Mouse (Mus musculus) forebrain, embryonic 13.5 days (tissue): ENCODE results near the gene Kansl1. TPM values are rescaled to one million over a fixed set of nuclear protein-coding genes. Genes with fewer than 3 reads are reported as not detected.

Experiments
- ATAC-seq: fragments of 200-750 bp; cut with Nextera tagmentation; 2 replicates; pipeline ENCODE4 v1.8.0; 2017
- H3K27ac ChIP-seq: fragments of 300-500 bp; sonication (generic); 2 replicates; pipeline ENCODE4 v1.5.1; 2015; ENCODE audit warnings: inconsistent platforms, mild to moderate bottlenecking, moderate library complexity
- H3K27me3 ChIP-seq: fragments of 300-500 bp; sonication (generic); 2 replicates; pipeline ENCODE4 v1.6.1; 2015; ENCODE audit warnings: mild to moderate bottlenecking, inconsistent platforms
- H3K36me3 ChIP-seq: fragments of 300-500 bp; sonication (generic); 2 replicates; pipeline ENCODE4 v1.6.1; 2015; ENCODE audit warnings: mild to moderate bottlenecking, inconsistent platforms; ENCODE audit not compliant: poor library complexity, severe bottlenecking
- H3K4me1 ChIP-seq: fragments of 300-500 bp; sonication (generic); 2 replicates; pipeline ENCODE4 v1.6.1; 2015; ENCODE audit warnings: inconsistent platforms
- H3K4me2 ChIP-seq: fragments of 300-500 bp; sonication (generic); 2 replicates; pipeline ENCODE4 v1.6.1; 2015; ENCODE audit warnings: inconsistent platforms, mild to moderate bottlenecking, moderate library complexity
- H3K4me3 ChIP-seq: fragments of 300-500 bp; sonication (generic); 2 replicates; pipeline ENCODE4 v1.5.1; 2015; ENCODE audit warnings: mild to moderate bottlenecking, inconsistent platforms
- H3K9ac ChIP-seq: fragments of 300-500 bp; sonication (generic); 2 replicates; pipeline ENCODE4 v1.6.1; 2015; ENCODE audit warnings: mild to moderate bottlenecking, inconsistent platforms
- H3K9me3 ChIP-seq: fragments of 300-500 bp; sonication (generic); replicated peaks from 2 replicates; pipeline ENCODE4 v1.6.1; 2016; ENCODE audit warnings: inconsistent platforms
- WGBS: fragments of 180-500 bp; shearing (Covaris S2); methylation state at CpG from one replicate; pipeline ENCODE4 v1.1.7; 2015; 5-methylcytosine and 5-hydroxymethylcytosine counted together
- polyA plus RNA-seq: library from polyadenylated mRNA; unstranded; fragments of >200 nt; fragmentation: Nextera tagmentation; extraction: Ambion mirVana; gene quantifications from 2 replicates; pipeline ENCODE4 v1.2.1, GENCODE M21; 2015

Kansl1 gene
- polyA plus RNA-seq, 1 experiment from 2014 or later: 26.1 TPM

GRCm38 (mm10) chr11:104387284-104387683, 81.4 kb downstream of the Kansl1 start:
- Histone ChIP-seq H3K4me3 (no peak overlapping the region), H3K36me3 (no peaks in the 10 kb centered on the region), H3K9ac (no peak overlapping the region), H3K27ac (no peak overlapping the region), H3K4me2 (no peak overlapping the region), H3K9me3 (no peaks in the 10 kb centered on the region), H3K27me3 (no peaks in the 10 kb centered on the region), H3K4me1 (no peaks in the 10 kb centered on the region)
- 93% methylated on average over 1 of the region's 1 CpGs for WGBS
- no peak for ATAC-seq

- Histone ChIP-seq H3K27me3 (no peaks in the 10 kb centered on the region), H3K4me1 (no peaks in the 10 kb centered on the region), H3K9ac (no peak overlapping the region), H3K4me2 (no peak overlapping the region), H3K36me3 (no peaks in the 10 kb centered on the region), H3K4me3 (no peak overlapping the region), H3K9me3 (no peaks in the 10 kb centered on the region), H3K27ac (no peak overlapping the region)
- no peak for ATAC-seq
- 100% methylated on average over 1 of the region's 1 CpGs for WGBS
These were observed 82.1 kb downstream of the Kansl1 start for GRCm38 (mm10) chr11:104386595-104386994.

GRCm38 (mm10) chr11:104383167-104383810, 85.4 kb downstream of the Kansl1 start:
- no peaks in the 10 kb centered on the region for H3K36me3 ChIP-seq
- no peaks in the 10 kb centered on the region for H3K4me1 ChIP-seq
- H3K27ac ChIP-seq: no peak overlapping the region
- H3K27me3 ChIP-seq: no peaks in the 10 kb centered on the region
- H3K9ac ChIP-seq: no peak overlapping the region
- WGBS: 89% methylated on average over 2 of the region's 2 CpGs
- ATAC-seq: no peak
- H3K4me3 ChIP-seq: no peak overlapping the region
- no peaks in the 10 kb centered on the region for H3K9me3 ChIP-seq
- H3K4me2 ChIP-seq: no peak overlapping the region

GRCm38 (mm10) chr11:104381887-104382286, 86.8 kb downstream of the Kansl1 start:
- no peaks in the 10 kb centered on the region for H3K9me3 ChIP-seq
- no peak overlapping the region for H3K27ac ChIP-seq
- H3K4me1 ChIP-seq: no peaks in the 10 kb centered on the region
- H3K4me3 ChIP-seq: no peak overlapping the region
- H3K4me2 ChIP-seq: no peak overlapping the region
- ATAC-seq: no peak
- no peaks in the 10 kb centered on the region for H3K27me3 ChIP-seq
- 82% methylated on average over 4 of the region's 4 CpGs for WGBS
- no peak overlapping the region for H3K9ac ChIP-seq
- H3K36me3 ChIP-seq: no peaks in the 10 kb centered on the region

- Histone ChIP-seq H3K4me1 (no peaks in the 10 kb centered on the region), H3K4me3 (no peak overlapping the region), H3K36me3 (peaks cover 4% of the 10 kb centered on the region; the same call in 1 of the 2 replicates), H3K4me2 (no peak overlapping the region), H3K27me3 (no peaks in the 10 kb centered on the region), H3K27ac (no peak overlapping the region), H3K9me3 (no peaks in the 10 kb centered on the region), H3K9ac (no peak overlapping the region)
- ATAC-seq: no peak
- WGBS: 87% methylated on average over 1 of the region's 1 CpGs
These were observed 89.0 kb downstream of the Kansl1 start for GRCm38 (mm10) chr11:104379635-104380034.

- H3K4me3 ChIP-seq: no peak overlapping the region
- H3K9me3 ChIP-seq: no peaks in the 10 kb centered on the region
- 90% methylated on average over 3 of the region's 3 CpGs for WGBS
- no peaks in the 10 kb centered on the region for H3K4me1 ChIP-seq
- H3K27me3 ChIP-seq: no peaks in the 10 kb centered on the region
- H3K27ac ChIP-seq: no peak overlapping the region
- no peak overlapping the region for H3K4me2 ChIP-seq
- no peak overlapping the region for H3K9ac ChIP-seq
- H3K36me3 ChIP-seq: peaks cover 17% of the 10 kb centered on the region
- no peak for ATAC-seq
These were observed 92.4 kb downstream of the Kansl1 start for GRCm38 (mm10) chr11:104376291-104376690.

GRCm38 (mm10) chr11:104367486-104368190, 101.0 kb downstream of the Kansl1 start:
- no peak for ATAC-seq
- no peak overlapping the region for H3K9ac ChIP-seq
- no peaks in the 10 kb centered on the region for H3K27me3 ChIP-seq
- peaks cover 36% of the 10 kb centered on the region for H3K36me3 ChIP-seq
- H3K9me3 ChIP-seq: no peaks in the 10 kb centered on the region
- no peak overlapping the region for H3K27ac ChIP-seq
- 90% methylated on average over 5 of the region's 5 CpGs for WGBS
- no peak overlapping the region for H3K4me3 ChIP-seq
- H3K4me2 ChIP-seq: no peak overlapping the region
- H3K4me1 ChIP-seq: no peaks in the 10 kb centered on the region

GRCm38 (mm10) chr11:104363823-104364600, 104.6 kb downstream of the Kansl1 start:
- H3K27ac ChIP-seq: no peak overlapping the region
- H3K36me3 ChIP-seq: peaks cover 35% of the 10 kb centered on the region
- no peaks in the 10 kb centered on the region for H3K9me3 ChIP-seq
- no peak overlapping the region for H3K4me3 ChIP-seq
- no peak overlapping the region for H3K4me2 ChIP-seq
- WGBS: 94% methylated on average over 2 of the region's 2 CpGs
- no peak for ATAC-seq
- no peak overlapping the region for H3K9ac ChIP-seq
- H3K27me3 ChIP-seq: no peaks in the 10 kb centered on the region
- H3K4me1 ChIP-seq: no peaks in the 10 kb centered on the region

GRCm38 (mm10) chr11:104362704-104363103, 106.0 kb downstream of the Kansl1 start:
- Histone ChIP-seq H3K4me3 (no peak overlapping the region), H3K4me1 (no peaks in the 10 kb centered on the region), H3K4me2 (no peak overlapping the region), H3K9ac (no peak overlapping the region), H3K27ac (no peak overlapping the region), H3K9me3 (no peaks in the 10 kb centered on the region), H3K27me3 (no peaks in the 10 kb centered on the region), H3K36me3 (peaks cover 22% of the 10 kb centered on the region)
- no peak for ATAC-seq
- WGBS: 100% methylated on average over 1 of the region's 1 CpGs

- 81% methylated on average over 2 of the region's 2 CpGs for WGBS
- Histone ChIP-seq H3K27ac (no peak overlapping the region), H3K9ac (no peak overlapping the region), H3K4me1 (no peaks in the 10 kb centered on the region), H3K4me3 (no peak overlapping the region), H3K4me2 (no peak overlapping the region), H3K9me3 (no peaks in the 10 kb centered on the region), H3K27me3 (no peaks in the 10 kb centered on the region), H3K36me3 (peaks cover 23% of the 10 kb centered on the region)
- no peak for ATAC-seq
These were observed 106.9 kb downstream of the Kansl1 start for GRCm38 (mm10) chr11:104361790-104362189.

GRCm38 (mm10) chr11:104346931-104347330, 121.7 kb downstream of the Kansl1 start:
- Histone ChIP-seq H3K27ac (no peak overlapping the region), H3K4me2 (no peak overlapping the region), H3K9me3 (no peaks in the 10 kb centered on the region), H3K4me3 (no peak overlapping the region), H3K4me1 (no peaks in the 10 kb centered on the region), H3K9ac (no peak overlapping the region), H3K27me3 (no peaks in the 10 kb centered on the region), H3K36me3 (peaks cover 78% of the 10 kb centered on the region)
- WGBS: 75% methylated on average over 3 of the region's 3 CpGs
- ATAC-seq: no peak

- H3K9me3 ChIP-seq: no peaks in the 10 kb centered on the region
- no peaks in the 10 kb centered on the region for H3K27me3 ChIP-seq
- H3K9ac ChIP-seq: no peak overlapping the region
- peaks cover 89% of the 10 kb centered on the region for H3K36me3 ChIP-seq
- no peaks in the 10 kb centered on the region for H3K4me1 ChIP-seq
- H3K27ac ChIP-seq: no peak overlapping the region
- no peak overlapping the region for H3K4me3 ChIP-seq
- no peak for ATAC-seq
- 92% methylated on average over 13 of the region's 13 CpGs for WGBS
- no peak overlapping the region for H3K4me2 ChIP-seq
These were observed 133.7 kb downstream of the Kansl1 start for GRCm38 (mm10) chr11:104334946-104335345.
